Mouse (Mus musculus) stomach, postnatal 0 days (tissue): ENCODE data around the gene Zmynd8. TPM values are rescaled to one million over a fixed set of nuclear protein-coding genes. Genes with fewer than 3 reads are reported as not detected.
"Not testable (repeated sequence)": the region's sequence is repeated elsewhere in the genome, so short reads cannot be mapped to it uniquely, and the experiment has no call there.

Experiments used
- ATAC-seq: fragments of 200-750 bp; cut with Nextera tagmentation; 2 replicates; pipeline ENCODE4 v1.8.0; 2017; ENCODE audit not compliant: low FRiP score, low TSS enrichment
- DNase-seq: peaks from one replicate; pipeline ENCODE4 v3.0.0-alpha.2; 2016; ENCODE audit warnings: low spot score
- H3K27ac ChIP-seq: fragments of 300-500 bp; sonication (generic); replicated peaks from 2 replicates; pipeline ENCODE4 v1.5.1; 2014; ENCODE audit warnings: mild to moderate bottlenecking, control low read depth
- H3K27me3 ChIP-seq: fragments of 300-500 bp; sonication (generic); 2 replicates; pipeline ENCODE4 v1.6.1; 2014; ENCODE audit warnings: low read length; ENCODE audit not compliant: control insufficient read depth, insufficient read depth
- H3K36me3 ChIP-seq: fragments of 300-500 bp; sonication (generic); 2 replicates; pipeline ENCODE4 v1.6.1; 2014; ENCODE audit warnings: low read length, mixed read lengths; ENCODE audit not compliant: control insufficient read depth, insufficient read depth
- H3K4me1 ChIP-seq: fragments of 300-500 bp; sonication (generic); replicated peaks from 2 replicates; pipeline ENCODE4 v1.6.1; 2014; ENCODE audit warnings: antibody characterized with exemption; ENCODE audit not compliant: control insufficient read depth, insufficient read depth
- H3K4me2 ChIP-seq: fragments of 300-500 bp; sonication (generic); replicated peaks from 2 replicates; pipeline ENCODE4 v1.6.1; 2014; ENCODE audit warnings: low read depth, mild to moderate bottlenecking, control low read depth, moderate library complexity
- H3K4me3 ChIP-seq: fragments of 300-500 bp; sonication (generic); 2 replicates; pipeline ENCODE4 v1.5.1; 2014; ENCODE audit warnings: low read depth, low read length, control low read depth
- H3K9ac ChIP-seq: fragments of 300-500 bp; sonication (generic); 2 replicates; pipeline ENCODE4 v1.6.1; 2014; ENCODE audit warnings: mild to moderate bottlenecking, low read length, control low read depth, mixed read lengths
- H3K9me3 ChIP-seq: fragments of 300-500 bp; sonication (generic); 2 replicates; pipeline ENCODE4 v1.6.1; 2016; ENCODE audit warnings: low read length; ENCODE audit not compliant: control insufficient read depth
- CTCF ChIP-seq: IDR thresholded peaks from 2 replicates; pipeline ENCODE4 v1.5.1; 2016; ENCODE audit warnings: antibody characterized with exemption, low read depth, mild to moderate bottlenecking, moderate library complexity
- EP300 ChIP-seq: optimal IDR thresholded peaks from 2 replicates; pipeline ENCODE3; 2016; ENCODE audit warnings: antibody characterized with exemption
- WGBS: fragments of 180-500 bp; shearing (Covaris S2); extraction: QIAGEN DNeasy Blood & Tissue Kit; methylation state at CpG from one replicate; pipeline ENCODE4 v1.1.7; 2014; 5-methylcytosine and 5-hydroxymethylcytosine counted together
- polyA plus RNA-seq: library from polyadenylated mRNA; unstranded; fragments of >200 nt; fragmentation: Nextera tagmentation; extraction: Ambion mirVana; gene quantifications from 2 replicates; pipeline ENCODE4 v1.2.1, GENCODE M21; 2015

Zmynd8 gene
- polyA plus RNA-seq, 1 experiment from 2014 or later, result 29.7 TPM

GRCm38 (mm10) chr2:165811536-165811935 lies 87.3 kb downstream of the Zmynd8 start:
- TF ChIP-seq CTCF, result peak; percentile 90
- no peak for TF ChIP-seq EP300
- H3K36me3 ChIP-seq, result peaks cover 47% of the 10 kb centered on the region
- ATAC-seq, result peak; percentile 28; the same call in 1 of the 2 replicates
- H3K4me2 ChIP-seq, result no peak overlapping the region
- no peaks in the 10 kb centered on the region for H3K9me3 ChIP-seq
- H3K27me3 ChIP-seq, result no peaks in the 10 kb centered on the region
- H3K27ac ChIP-seq, result no peak overlapping the region
- no peaks in the 10 kb centered on the region for H3K4me1 ChIP-seq
- peak; percentile 43 for DNase-seq
- no peak overlapping the region for H3K9ac ChIP-seq
- 62% methylated on average over 5 of the region's 5 CpGs for WGBS
- H3K4me3 ChIP-seq, result no peak overlapping the region

DNA sequence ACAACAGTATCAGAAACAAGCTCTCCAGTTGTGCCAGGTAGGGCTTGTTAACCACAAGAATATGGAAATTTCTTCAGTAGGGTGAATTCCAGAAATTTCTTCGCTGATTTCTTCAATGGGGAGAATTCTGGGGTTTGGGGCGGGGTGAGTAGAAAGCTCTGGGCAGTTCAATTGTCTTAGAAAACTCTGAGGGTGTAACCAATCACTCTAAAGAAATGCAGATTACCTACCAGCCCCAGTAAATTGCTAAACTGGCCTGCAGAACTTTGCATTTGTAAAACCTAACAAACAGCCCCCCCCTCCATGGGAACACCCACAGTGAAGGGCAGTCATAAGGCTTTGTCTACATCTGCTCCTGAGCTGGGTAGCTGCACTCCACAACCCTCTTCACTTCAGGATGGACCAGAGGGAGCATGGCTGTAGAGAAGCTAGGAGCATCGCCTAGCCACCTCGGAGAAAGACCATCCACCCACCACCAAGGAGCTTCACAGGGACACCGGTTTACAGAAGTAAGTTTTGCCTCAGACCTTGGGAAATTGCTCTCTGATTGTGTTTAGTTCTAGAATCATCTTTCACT lies 88.8 kb downstream of the Zmynd8 start:
- Histone ChIP-seq H3K4me3 (no peak overlapping the region), H3K9me3 (no peaks in the 10 kb centered on the region), H3K4me2 (no peak overlapping the region), H3K36me3 (peaks cover 46% of the 10 kb centered on the region), H3K27me3 (no peaks in the 10 kb centered on the region), H3K27ac (no peak overlapping the region), H3K9ac (no peak overlapping the region), H3K4me1 (no peaks in the 10 kb centered on the region)
- no peak for ATAC-seq
- DNase-seq, result no peak
- TF ChIP-seq EP300 (no peak), CTCF (no peak)
- WGBS, result 95% methylated on average over 5 of the region's 5 CpGs

DNA sequence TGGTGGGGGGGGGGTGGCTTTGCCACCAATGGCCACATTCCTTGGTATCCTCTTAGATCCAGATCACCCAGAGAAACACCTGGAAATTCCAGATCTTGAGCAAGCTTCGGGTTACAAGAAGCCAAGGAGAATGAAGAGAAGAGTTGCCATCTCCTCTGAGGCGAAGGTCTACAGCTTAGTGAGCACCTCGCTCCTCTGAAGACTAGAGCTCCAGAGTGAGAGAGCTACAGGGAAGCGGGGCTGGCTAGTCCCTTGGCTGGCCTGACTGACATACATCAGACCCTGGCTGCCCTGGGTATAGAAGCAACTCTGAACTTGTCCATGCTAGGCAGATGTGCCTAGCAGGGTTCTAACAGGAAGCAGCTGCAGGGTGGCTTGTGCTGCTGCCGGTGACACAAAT lies 89.7 kb downstream of the Zmynd8 start:
- no peak overlapping the region for H3K27ac ChIP-seq
- H3K4me1 ChIP-seq, result no peaks in the 10 kb centered on the region
- H3K9me3 ChIP-seq, result no peaks in the 10 kb centered on the region
- H3K9ac ChIP-seq, result no peak overlapping the region
- peaks cover 46% of the 10 kb centered on the region for H3K36me3 ChIP-seq
- no peak overlapping the region for H3K4me3 ChIP-seq
- H3K27me3 ChIP-seq, result no peaks in the 10 kb centered on the region
- WGBS, result 95% methylated on average over 5 of the region's 5 CpGs
- DNase-seq (no peak), ATAC-seq (no peak)
- H3K4me2 ChIP-seq, result no peak overlapping the region
- no peak for TF ChIP-seq CTCF
- TF ChIP-seq EP300, result no peak

DNA sequence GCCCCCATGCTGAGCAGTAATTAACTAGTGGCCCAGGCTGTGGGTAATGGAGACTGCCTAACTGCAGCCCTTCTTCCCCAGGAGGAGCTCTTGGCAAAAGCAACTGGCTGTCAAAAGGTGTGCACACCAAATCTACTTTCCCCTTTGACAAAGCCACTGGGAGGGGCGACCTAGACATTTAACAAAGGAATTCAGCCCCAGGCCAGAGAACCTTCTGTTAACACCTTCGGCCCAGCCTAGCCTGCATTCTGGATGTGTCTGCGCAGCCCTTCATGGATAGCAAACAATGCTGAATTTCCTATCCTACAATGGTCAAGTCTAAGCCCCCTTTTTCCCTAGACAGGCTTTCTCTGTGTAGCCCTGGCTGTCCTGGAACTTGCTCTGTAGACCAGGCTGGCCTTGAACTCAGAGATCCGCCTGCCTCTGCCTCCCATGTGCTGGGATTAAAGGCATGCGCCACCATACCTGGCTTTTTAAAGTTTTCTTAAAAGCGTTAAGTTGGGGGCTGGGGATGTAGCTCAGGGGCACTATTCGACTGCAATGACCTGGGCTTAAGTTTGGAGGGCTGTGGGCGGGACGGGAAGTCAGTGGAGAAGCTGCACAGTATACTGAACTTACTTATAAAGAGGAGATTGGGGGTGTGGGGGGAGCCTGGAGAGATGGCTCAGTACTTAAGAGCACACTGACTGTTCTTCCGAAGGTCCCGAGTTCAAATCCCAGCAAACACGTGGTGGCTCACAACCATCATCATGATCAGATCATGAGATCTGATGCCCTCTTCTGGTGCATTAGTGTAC lies 90.4 kb downstream of the Zmynd8 start:
- Histone ChIP-seq H3K4me3 (no peak overlapping the region), H3K4me2 (no peak overlapping the region), H3K9me3 (no peaks in the 10 kb centered on the region), H3K9ac (no peak overlapping the region), H3K27ac (no peak overlapping the region), H3K36me3 (peaks cover 40% of the 10 kb centered on the region), H3K4me1 (no peaks in the 10 kb centered on the region), H3K27me3 (no peaks in the 10 kb centered on the region)
- DNase-seq (no peak), ATAC-seq (no peak)
- 95% methylated on average over 12 of the region's 12 CpGs for WGBS
- TF ChIP-seq CTCF (no peak), EP300 (no peak)

GRCm38 (mm10) chr2:165800174-165800573 lies 98.6 kb downstream of the Zmynd8 start:
- not testable (repeated sequence) for H3K4me2 ChIP-seq, H3K27me3 ChIP-seq, H3K4me3 ChIP-seq, H3K4me1 ChIP-seq, DNase-seq, H3K9me3 ChIP-seq, ATAC-seq, H3K27ac ChIP-seq, H3K9ac ChIP-seq
- peaks cover 16% of the 10 kb centered on the region for H3K36me3 ChIP-seq
- WGBS, result 84% methylated on average over 3 of the region's 3 CpGs

DNA sequence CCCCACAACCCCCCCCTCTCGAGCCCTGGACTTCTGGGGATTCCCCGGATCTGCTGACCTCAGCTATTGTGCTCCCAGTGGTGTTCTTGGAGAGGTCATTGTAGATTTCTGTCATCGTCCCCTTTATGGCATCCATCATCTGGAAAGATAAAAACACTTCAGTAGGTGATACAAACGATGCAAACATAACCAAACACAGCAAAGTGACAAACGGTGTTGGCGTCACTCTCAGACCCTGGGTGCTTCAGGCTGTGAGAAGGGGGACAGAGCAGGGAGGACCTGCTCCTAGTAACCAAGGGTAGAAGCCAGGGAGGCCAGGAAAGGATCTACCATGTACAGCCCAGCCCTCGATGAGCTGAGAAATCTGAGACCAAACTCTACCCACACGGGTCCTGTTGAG lies 100.9 kb downstream of the Zmynd8 start:
- H3K9me3 ChIP-seq, result no peaks in the 10 kb centered on the region
- no peak overlapping the region for H3K27ac ChIP-seq
- no peak for TF ChIP-seq CTCF
- no peak for TF ChIP-seq EP300
- H3K4me2 ChIP-seq, result no peak overlapping the region
- no peaks in the 10 kb centered on the region for H3K27me3 ChIP-seq
- 64% methylated on average over 8 of the region's 8 CpGs for WGBS
- no peak overlapping the region for H3K4me3 ChIP-seq
- H3K9ac ChIP-seq, result no peak overlapping the region
- DNase-seq, result no peak
- peaks cover 18% of the 10 kb centered on the region for H3K36me3 ChIP-seq
- H3K4me1 ChIP-seq, result no peaks in the 10 kb centered on the region
- ATAC-seq, result no peak
